Mouse (Mus musculus): ENCODE measurements around the gene Cyp4f39.

GRCm38 (mm10) chr17:32534068-32534467 is 81.5 kb downstream of the Cyp4f39 start:
- no peak for TF ChIP-seq ZC3H11A (IDR thresholded peaks at IDR 0.05; ENCODE audit: borderline replicate concordance, low read depth, low read length)
- no peak for TF ChIP-seq MAFK (IDR thresholded peaks at IDR 0.05; ENCODE audit: insufficient read depth, low read depth, low read length)

All from ES-E14 (cell line).